Mouse (Mus musculus) spleen, adult 12 weeks (tissue): ENCODE measurements at regions not wholly inside any gene's neighbourhood (a gene's known extent, or its start where the extent isn't known, plus 50 kb on each side); places are given as distances from the start of the nearest gene placed in this dataset.

ENCODE experiments used
- DNase-seq: peaks from one replicate; pipeline ENCODE4 v3.0.0; 2022; ENCODE audit warnings: low spot score

- DNase-seq, result no peak
These were observed 165.3 kb upstream of the Smim15 start for GRCm38 (mm10) chr13:107878980-107879379.

GRCm38 (mm10) chr13:107873244-107873667 lies 171.0 kb upstream of the Smim15 start:
- no peak for DNase-seq

- DNase-seq, result no peak
These were observed 171.7 kb upstream of the Smim15 start for GRCm38 (mm10) chr13:107872574-107872973.

- no peak for DNase-seq
These were observed 172.1 kb upstream of the Smim15 start for GRCm38 (mm10) chr13:107872137-107872536.

- DNase-seq, result no peak
These were observed 175.3 kb upstream of the Smim15 start for GRCm38 (mm10) chr13:107868906-107869305.

- no peak for DNase-seq
These were observed 177.4 kb upstream of the Smim15 start for GRCm38 (mm10) chr13:107866825-107867224.

GRCm38 (mm10) chr13:107862793-107863654 lies 181.2 kb upstream of the Smim15 start:
- no peak for DNase-seq

- DNase-seq, result no peak
These were observed 182.7 kb upstream of the Smim15 start for GRCm38 (mm10) chr13:107861384-107862134.

GRCm38 (mm10) chr13:107857043-107857755 lies 187.0 kb upstream of the Smim15 start:
- DNase-seq, result no peak

- no peak for DNase-seq
These were observed 193.2 kb upstream of the Smim15 start for GRCm38 (mm10) chr13:107850907-107851560.

GRCm38 (mm10) chr13:107848871-107849270 lies 195.4 kb upstream of the Smim15 start:
- DNase-seq, result no peak

GRCm38 (mm10) chr13:107847179-107848012 lies 196.8 kb upstream of the Smim15 start:
- no peak for DNase-seq

GRCm38 (mm10) chr13:107846621-107847178 lies 197.5 kb upstream of the Smim15 start:
- DNase-seq, result no peak

- DNase-seq, result no peak
These were observed 198.4 kb upstream of the Smim15 start for GRCm38 (mm10) chr13:107845838-107846237.

GRCm38 (mm10) chr13:107844085-107844484 lies 200.2 kb upstream of the Smim15 start:
- DNase-seq, result no peak

- no peak for DNase-seq
These were observed 206.0 kb upstream of the Smim15 start for GRCm38 (mm10) chr13:107838126-107838715.

GRCm38 (mm10) chr13:107837206-107837952 lies 206.9 kb upstream of the Smim15 start:
- no peak for DNase-seq

GRCm38 (mm10) chr13:107835756-107836385 lies 208.4 kb upstream of the Smim15 start:
- DNase-seq, result no peak

- no peak for DNase-seq
These were observed 212.2 kb upstream of the Smim15 start for GRCm38 (mm10) chr13:107831997-107832396.
